Mouse (Mus musculus) forebrain, embryonic 12.5 days (tissue): ENCODE results near the gene Nme2. TPM values are rescaled to one million over a fixed set of nuclear protein-coding genes. Genes with fewer than 3 reads are reported as not detected.
"Not testable (repeated sequence)": the region's sequence is repeated elsewhere in the genome, so short reads cannot be mapped to it uniquely, and the experiment has no call there.

Experiments
- ATAC-seq: fragments of 200-750 bp; cut with Nextera tagmentation; 2 replicates; pipeline ENCODE4 v1.8.0; 2017; ENCODE audit warnings: moderate TSS enrichment; ENCODE audit not compliant: low FRiP score
- H3K27ac ChIP-seq: fragments of 300-500 bp; sonication (generic); 2 replicates; pipeline ENCODE4 v1.5.1; 2016; ENCODE audit warnings: mild to moderate bottlenecking
- H3K27me3 ChIP-seq: fragments of 300-500 bp; sonication (generic); 2 replicates; pipeline ENCODE4 v1.6.1; 2016; ENCODE audit warnings: mild to moderate bottlenecking
- H3K36me3 ChIP-seq: fragments of 300-500 bp; sonication (generic); replicated peaks from 2 replicates; pipeline ENCODE4 v1.6.1; 2016; ENCODE audit warnings: mild to moderate bottlenecking
- H3K4me1 ChIP-seq: fragments of 300-500 bp; sonication (generic); 2 replicates; pipeline ENCODE4 v1.6.1; 2016
- H3K4me2 ChIP-seq: fragments of 300-500 bp; sonication (generic); 2 replicates; pipeline ENCODE4 v1.6.1; 2016; ENCODE audit warnings: mild to moderate bottlenecking, moderate library complexity
- H3K4me3 ChIP-seq: fragments of 300-500 bp; sonication (generic); replicated peaks from 2 replicates; pipeline ENCODE4 v1.5.1; 2016; ENCODE audit warnings: mild to moderate bottlenecking
- H3K9ac ChIP-seq: fragments of 300-500 bp; sonication (generic); 2 replicates; pipeline ENCODE4 v1.6.1; 2016; ENCODE audit warnings: mild to moderate bottlenecking
- H3K9me3 ChIP-seq: fragments of 300-500 bp; sonication (generic); 2 replicates; pipeline ENCODE4 v1.6.1; 2016
- WGBS: fragments of 180-500 bp; shearing (Covaris S2); methylation state at CpG from one replicate; pipeline ENCODE4 v1.1.7; 2016; 5-methylcytosine and 5-hydroxymethylcytosine counted together
- polyA plus RNA-seq: library from polyadenylated mRNA; unstranded; fragments of >200 nt; fragmentation: Nextera tagmentation; extraction: Ambion mirVana; gene quantifications from 2 replicates; pipeline ENCODE4 v1.2.1, GENCODE M21; 2016

Gene Nme2
- polyA plus RNA-seq, 1 experiment from 2014 or later = 127 TPM

GRCm38 (mm10) chr11:93957746-93958145 is 1.7 kb upstream of the Nme2 start:
- Histone ChIP-seq H3K4me2 (no peak overlapping the region), H3K9ac (no peak overlapping the region), H3K9me3 (no peaks in the 10 kb centered on the region), H3K36me3 (peaks cover 58% of the 10 kb centered on the region), H3K27me3 (no peaks in the 10 kb centered on the region), H3K4me1 (peaks cover 22% of the 10 kb centered on the region), H3K27ac (no peak overlapping the region), H3K4me3 (no peak overlapping the region)
- 92% methylated on average over 4 of the region's 4 CpGs for WGBS
- no peak for ATAC-seq

DNA sequence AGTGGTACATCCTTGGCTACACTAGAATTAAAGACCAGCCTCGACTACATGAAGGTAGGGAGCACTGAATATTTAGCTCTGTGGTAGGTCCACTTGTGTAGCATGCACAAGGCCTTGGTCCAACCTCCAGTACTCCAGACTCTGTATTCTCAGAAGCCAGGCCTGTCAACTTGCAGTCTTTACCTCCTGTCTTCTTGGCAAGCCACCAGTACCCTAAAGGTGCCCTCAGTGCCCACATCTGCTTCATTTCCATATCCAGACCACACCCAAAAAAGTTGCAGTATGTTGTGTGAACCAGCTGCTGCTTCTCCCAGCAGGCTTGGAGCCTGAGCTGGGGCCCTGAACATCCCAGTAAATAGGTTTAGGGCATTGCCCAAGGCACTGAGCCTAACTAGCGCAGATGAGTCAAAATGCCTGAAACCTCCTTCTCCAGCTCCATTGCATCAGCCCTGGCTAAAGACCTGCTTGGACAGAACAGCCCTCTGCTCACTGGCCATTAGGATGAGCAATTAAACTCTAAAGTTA is 1.0 kb upstream of the Nme2 start:
- Histone ChIP-seq H3K4me2 (no peak overlapping the region), H3K4me3 (no peak overlapping the region), H3K9me3 (no peaks in the 10 kb centered on the region), H3K4me1 (peaks cover 29% of the 10 kb centered on the region), H3K27me3 (no peaks in the 10 kb centered on the region), H3K36me3 (peaks cover 57% of the 10 kb centered on the region), H3K9ac (no peak overlapping the region), H3K27ac (no peak overlapping the region; the same call in 1 of the 2 replicates)
- no peak for ATAC-seq
- WGBS = 85% methylated on average over 2 of the region's 2 CpGs

GRCm38 (mm10) chr11:93955256-93956150 is 556 bp downstream of the Nme2 start:
- under 1% methylated on average over 67 of the region's 67 CpGs for WGBS
- no peaks in the 10 kb centered on the region for H3K9me3 ChIP-seq
- ATAC-seq = peak; percentile 97
- H3K27me3 ChIP-seq = no peaks in the 10 kb centered on the region
- H3K4me2 ChIP-seq = peak overlapping the region; percentile 77
- peak overlapping the region; percentile 67 for H3K9ac ChIP-seq
- peak overlapping the region; percentile 64 for H3K4me3 ChIP-seq
- peaks cover 54% of the 10 kb centered on the region for H3K36me3 ChIP-seq
- H3K4me1 ChIP-seq = peaks cover 33% of the 10 kb centered on the region
- H3K27ac ChIP-seq = peak overlapping the region; percentile 92

DNA sequence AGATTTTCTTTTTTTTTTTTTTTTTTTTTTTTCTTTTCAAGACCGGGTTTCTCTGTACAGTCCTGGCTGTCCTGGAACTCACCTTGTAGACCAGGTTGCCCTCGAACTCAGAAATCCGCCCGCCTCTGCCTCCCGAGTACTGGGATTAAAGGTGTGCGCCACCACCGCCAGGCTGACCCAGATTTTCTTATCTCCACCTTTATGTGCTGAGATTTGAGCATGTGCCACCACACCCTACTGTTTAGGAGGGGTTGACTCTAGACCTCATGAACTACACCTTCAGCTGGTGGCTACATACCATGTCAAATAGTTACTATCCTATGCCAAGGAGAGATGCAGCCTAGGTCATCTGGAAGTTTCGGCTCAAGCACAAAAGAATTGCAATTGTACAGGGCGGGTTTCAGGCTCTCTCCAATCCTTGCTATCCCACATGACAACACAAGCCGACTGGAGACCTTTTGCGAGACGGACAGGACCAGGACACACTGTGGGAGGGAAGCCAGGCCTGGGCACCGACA is 1.3 kb downstream of the Nme2 start:
- peak; percentile 7; the same call in 1 of the 2 replicates for ATAC-seq
- WGBS = 45% methylated on average over 12 of the region's 13 CpGs

GRCm38 (mm10) chr11:93952376-93952775 is 3.7 kb downstream of the Nme2 start:
- no peak overlapping the region for H3K4me2 ChIP-seq

More for the DNA sequence above, 1.3 kb downstream of the Nme2 start:
- Histone ChIP-seq H3K4me1 (peaks cover 33% of the 10 kb centered on the region), H3K27ac (peak overlapping the region; percentile 92; the same call in 1 of the 2 replicates), H3K36me3 (peaks cover 55% of the 10 kb centered on the region), H3K9ac (peak overlapping the region; percentile 67), H3K9me3 (no peaks in the 10 kb centered on the region), H3K4me3 (peak overlapping the region; percentile 64), H3K4me2 (peak overlapping the region; percentile 77), H3K27me3 (no peaks in the 10 kb centered on the region)

GRCm38 (mm10) chr11:93950045-93950444 is 6.0 kb downstream of the Nme2 start:
- no peak for ATAC-seq
- Histone ChIP-seq H3K27ac (no peak overlapping the region), H3K4me3 (no peak overlapping the region), H3K9me3 (no peaks in the 10 kb centered on the region), H3K36me3 (peaks cover 55% of the 10 kb centered on the region), H3K4me1 (peaks cover 23% of the 10 kb centered on the region), H3K9ac (no peak overlapping the region), H3K4me2 (no peak overlapping the region), H3K27me3 (no peaks in the 10 kb centered on the region)
- 100% methylated on average over 1 of the region's 1 CpGs for WGBS

More at GRCm38 (mm10) chr11:93952376-93952775, 3.7 kb downstream of the Nme2 start:
- Histone ChIP-seq H3K4me3 (no peak overlapping the region), H3K27ac (no peak overlapping the region), H3K4me1 (peaks cover 33% of the 10 kb centered on the region), H3K9ac (0 out of 2 replicates have a peak overlapping the region, but pooled peaks have one; percentile 22), H3K27me3 (no peaks in the 10 kb centered on the region), H3K9me3 (no peaks in the 10 kb centered on the region), H3K36me3 (peaks cover 49% of the 10 kb centered on the region)
- ATAC-seq = no peak
- WGBS = 72% methylated on average over 5 of the region's 5 CpGs

DNA sequence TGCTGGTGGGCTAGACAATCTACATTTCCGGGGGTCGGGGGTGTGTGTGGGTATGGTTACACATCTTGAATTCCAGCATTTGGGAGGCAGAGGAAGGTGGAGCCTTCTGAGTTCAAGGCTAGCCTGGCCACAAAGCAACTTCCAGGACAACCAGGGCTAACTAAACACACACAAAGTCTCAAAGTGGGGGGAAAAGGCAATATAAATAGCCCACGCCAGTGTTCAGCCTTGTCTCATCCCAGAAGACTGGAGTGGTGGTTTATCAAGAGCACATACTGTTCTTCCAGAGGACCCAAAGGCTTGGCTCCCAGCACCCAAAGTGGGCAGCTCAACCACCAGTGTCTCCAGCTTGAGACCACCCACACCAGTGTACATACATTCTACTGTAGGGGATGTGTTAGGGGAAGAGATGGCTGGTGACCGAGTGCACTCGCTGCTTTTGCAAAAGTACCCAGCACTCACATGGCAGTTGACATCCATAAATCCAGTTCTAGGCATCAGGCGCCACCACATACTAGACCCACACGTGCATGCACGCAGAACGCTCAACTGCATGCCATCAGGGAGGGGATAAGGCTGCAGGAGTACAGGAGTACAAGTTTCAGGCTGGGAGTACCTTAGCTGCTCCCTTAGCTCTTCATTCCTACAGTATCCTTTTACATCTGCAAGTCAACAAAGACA is 7.0 kb downstream of the Nme2 start:
- WGBS = 88% methylated on average over 9 of the region's 9 CpGs
- peaks cover 16% of the 10 kb centered on the region for H3K4me1 ChIP-seq
- H3K4me2 ChIP-seq = no peak overlapping the region
- no peaks in the 10 kb centered on the region for H3K9me3 ChIP-seq
- H3K4me3 ChIP-seq = no peak overlapping the region
- H3K9ac ChIP-seq = no peak overlapping the region
- no peak for ATAC-seq
- peaks cover 55% of the 10 kb centered on the region for H3K36me3 ChIP-seq
- H3K27ac ChIP-seq = no peak overlapping the region
- no peaks in the 10 kb centered on the region for H3K27me3 ChIP-seq

DNA sequence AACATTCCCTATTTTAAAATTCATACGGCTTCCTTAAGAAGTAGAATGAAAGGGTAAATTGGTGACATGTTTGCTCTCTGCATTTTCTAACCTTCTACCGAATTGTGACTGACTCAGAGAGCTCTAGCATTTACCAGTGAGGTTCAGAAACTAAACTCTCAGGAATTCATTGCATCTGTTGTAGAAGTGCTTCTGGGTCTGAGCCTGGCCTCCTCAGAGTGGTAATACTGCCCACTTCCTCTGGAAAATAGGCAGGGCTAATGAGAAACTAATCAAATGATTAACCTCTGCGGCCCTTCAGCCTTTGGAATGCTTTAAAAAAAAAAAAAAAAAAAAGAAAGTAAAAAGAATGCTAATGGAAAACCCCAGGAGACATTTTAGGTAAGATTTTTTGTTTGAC is 11.1 kb downstream of the Nme2 start:
- no peak overlapping the region for H3K9ac ChIP-seq
- ATAC-seq = no peak
- peaks cover 44% of the 10 kb centered on the region for H3K36me3 ChIP-seq
- no peaks in the 10 kb centered on the region for H3K27me3 ChIP-seq
- no peaks in the 10 kb centered on the region for H3K4me1 ChIP-seq
- H3K4me2 ChIP-seq = no peak overlapping the region
- H3K27ac ChIP-seq = no peak overlapping the region
- WGBS = 72% methylated on average over 3 of the region's 3 CpGs
- no peak overlapping the region for H3K4me3 ChIP-seq
- H3K9me3 ChIP-seq = no peaks in the 10 kb centered on the region

- Histone ChIP-seq H3K4me3 (no peak overlapping the region), H3K9ac (no peak overlapping the region), H3K36me3 (peaks cover 39% of the 10 kb centered on the region), H3K4me1 (no peaks in the 10 kb centered on the region), H3K27me3 (no peaks in the 10 kb centered on the region), H3K4me2 (no peak overlapping the region), H3K9me3 (no peaks in the 10 kb centered on the region), H3K27ac (no peak overlapping the region)
- no peak for ATAC-seq
- WGBS = 83% methylated on average over 2 of the region's 2 CpGs
These were observed 15.2 kb downstream of the Nme2 start for GRCm38 (mm10) chr11:93940906-93941305.

GRCm38 (mm10) chr11:93929106-93929505 is 27.0 kb downstream of the Nme2 start:
- Histone ChIP-seq H3K9me3 (no peaks in the 10 kb centered on the region), H3K27ac (no peak overlapping the region)
- no peak for ATAC-seq

GRCm38 (mm10) chr11:93915019-93915418 is 41.0 kb downstream of the Nme2 start:
- H3K36me3 ChIP-seq = peaks cover 74% of the 10 kb centered on the region
- not testable (repeated sequence) for H3K4me3 ChIP-seq, H3K9ac ChIP-seq, ATAC-seq, H3K27me3 ChIP-seq, H3K4me2 ChIP-seq, H3K4me1 ChIP-seq, H3K27ac ChIP-seq, H3K9me3 ChIP-seq
- 96% methylated on average over 2 of the region's 2 CpGs for whole genome bisulfite sequencing

More at GRCm38 (mm10) chr11:93929106-93929505, 27.0 kb downstream of the Nme2 start:
- no peak overlapping the region for H3K4me2 ChIP-seq
- H3K4me1 ChIP-seq = no peaks in the 10 kb centered on the region
- H3K27me3 ChIP-seq = no peaks in the 10 kb centered on the region
- no peak overlapping the region for H3K4me3 ChIP-seq
- peaks cover 81% of the 10 kb centered on the region for H3K36me3 ChIP-seq
- no peak overlapping the region for H3K9ac ChIP-seq

GRCm38 (mm10) chr11:93911603-93912002 is 44.5 kb downstream of the Nme2 start:
- WGBS = 92% methylated on average over 3 of the region's 3 CpGs
- no peak for ATAC-seq
- Histone ChIP-seq H3K27me3 (no peaks in the 10 kb centered on the region), H3K9me3 (no peaks in the 10 kb centered on the region), H3K9ac (no peak overlapping the region), H3K4me3 (no peak overlapping the region), H3K36me3 (peaks cover 75% of the 10 kb centered on the region), H3K27ac (no peak overlapping the region), H3K4me1 (no peaks in the 10 kb centered on the region), H3K4me2 (no peak overlapping the region)
